Mouse (Mus musculus) heart, embryonic 11.5 days (tissue): ENCODE results near the gene Apol6. TPM values are rescaled to one million over a fixed set of nuclear protein-coding genes. Genes with fewer than 3 reads are reported as not detected.
"Not testable (repeated sequence)": the region's sequence is repeated elsewhere in the genome, so short reads cannot be mapped to it uniquely, and the experiment has no call there.

ENCODE experiments used
- ATAC-seq: fragments of 200-750 bp; cut with Nextera tagmentation; replicated peaks from 2 replicates; pipeline ENCODE4 v1.8.0; 2017; ENCODE audit warnings: moderate library complexity; ENCODE audit not compliant: insufficient number of reproducible peaks, low FRiP score, low TSS enrichment
- H3K27ac ChIP-seq: fragments of 300-500 bp; sonication (generic); 2 replicates; pipeline ENCODE4 v1.5.1; 2014; ENCODE audit warnings: mild to moderate bottlenecking, low read depth, low read length
- H3K27me3 ChIP-seq: fragments of 300-500 bp; sonication (generic); 2 replicates; pipeline ENCODE4 v1.6.1; 2014; ENCODE audit warnings: mild to moderate bottlenecking, low read length, mixed read lengths; ENCODE audit not compliant: control insufficient read depth, insufficient read depth
- H3K36me3 ChIP-seq: fragments of 300-500 bp; sonication (generic); 2 replicates; pipeline ENCODE4 v1.6.1; 2014; ENCODE audit warnings: mild to moderate bottlenecking, low read length, moderate library complexity, mixed read lengths; ENCODE audit not compliant: control insufficient read depth, insufficient read depth
- H3K4me1 ChIP-seq: fragments of 300-500 bp; sonication (generic); 2 replicates; pipeline ENCODE4 v1.6.1; 2014; ENCODE audit warnings: low read length; ENCODE audit not compliant: control insufficient read depth, insufficient read depth
- H3K4me2 ChIP-seq: fragments of 300-500 bp; sonication (generic); 2 replicates; pipeline ENCODE4 v1.6.1; 2014; ENCODE audit warnings: mild to moderate bottlenecking, moderate library complexity
- H3K4me3 ChIP-seq: fragments of 300-500 bp; sonication (generic); 2 replicates; pipeline ENCODE4 v1.5.1; 2014; ENCODE audit warnings: low read depth, low read length
- H3K9ac ChIP-seq: fragments of 300-500 bp; sonication (generic); 2 replicates; pipeline ENCODE4 v1.6.1; 2014; ENCODE audit warnings: mild to moderate bottlenecking, low read depth, low read length, moderate library complexity
- H3K9me3 ChIP-seq: fragments of 300-500 bp; sonication (generic); replicated peaks from 2 replicates; pipeline ENCODE4 v1.6.1; 2016; ENCODE audit warnings: low read length; ENCODE audit not compliant: control insufficient read depth
- WGBS: fragments of 180-500 bp; shearing (Covaris S2); extraction: QIAGEN DNeasy Blood & Tissue Kit; methylation state at CpG from one replicate; pipeline ENCODE4 v1.1.7; 2014; ENCODE audit not compliant: insufficient replicate concordance; 5-methylcytosine and 5-hydroxymethylcytosine counted together
- polyA plus RNA-seq: library from polyadenylated mRNA; unstranded; fragments of >200 nt; fragmentation: Nextera tagmentation; extraction: Ambion mirVana; gene quantifications from 2 replicates; pipeline ENCODE4 v1.2.1, GENCODE M21; 2014

Apol6 gene
- polyA plus RNA-seq, 1 experiment from 2014 or later: 0.16 TPM

- WGBS: 68% methylated on average over 5 of the region's 5 CpGs
- H3K4me1 ChIP-seq: peaks cover 16% of the 10 kb centered on the region
- H3K9me3 ChIP-seq: no peaks in the 10 kb centered on the region; the same call in 1 of the 2 replicates
- H3K36me3 ChIP-seq: no peaks in the 10 kb centered on the region
- H3K4me2 ChIP-seq: no peak overlapping the region
- no peaks in the 10 kb centered on the region for H3K27me3 ChIP-seq
- H3K4me3 ChIP-seq: no peak overlapping the region
- no peak overlapping the region for H3K27ac ChIP-seq
- H3K9ac ChIP-seq: no peak overlapping the region
- ATAC-seq: no peak
These were observed 10.2 kb downstream of the Apol6 start for GRCm38 (mm10) chr15:77054611-77055175.

- ATAC-seq: no peak
- H3K36me3 ChIP-seq: no peaks in the 10 kb centered on the region
- H3K27ac ChIP-seq: peak overlapping the region; percentile 73
- no peaks in the 10 kb centered on the region; the same call in 1 of the 2 replicates for H3K9me3 ChIP-seq
- peaks cover 16% of the 10 kb centered on the region for H3K4me1 ChIP-seq
- WGBS: 12% methylated on average over 6 of the region's 6 CpGs
- no peak overlapping the region for H3K4me3 ChIP-seq
- H3K4me2 ChIP-seq: no peak overlapping the region
- H3K27me3 ChIP-seq: no peaks in the 10 kb centered on the region
- peak overlapping the region; percentile 58 for H3K9ac ChIP-seq
These were observed 11.7 kb downstream of the Apol6 start for GRCm38 (mm10) chr15:77056001-77056790.

- no peak overlapping the region for H3K4me3 ChIP-seq
- peaks cover 16% of the 10 kb centered on the region for H3K4me1 ChIP-seq
- H3K27me3 ChIP-seq: no peaks in the 10 kb centered on the region
- H3K27ac ChIP-seq: peak overlapping the region; percentile 73
- WGBS: 27% methylated on average over 3 of the region's 3 CpGs
- peak overlapping the region; percentile 58 for H3K9ac ChIP-seq
- no peaks in the 10 kb centered on the region for H3K36me3 ChIP-seq
- no peak overlapping the region for H3K4me2 ChIP-seq
- 0 out of 2 replicates have a peak, but pooled peaks have one; percentile 40 for ATAC-seq
- no peaks in the 10 kb centered on the region; the same call in 1 of the 2 replicates for H3K9me3 ChIP-seq
These were observed 12.2 kb downstream of the Apol6 start for GRCm38 (mm10) chr15:77056791-77057051.

GRCm38 (mm10) chr15:77058566-77058965, 14.0 kb downstream of the Apol6 start:
- H3K36me3 ChIP-seq: no peaks in the 10 kb centered on the region
- peaks cover 16% of the 10 kb centered on the region for H3K4me1 ChIP-seq
- H3K27me3 ChIP-seq: no peaks in the 10 kb centered on the region
- H3K27ac ChIP-seq: no peak overlapping the region
- no peak overlapping the region for H3K4me2 ChIP-seq
- no peak overlapping the region for H3K9ac ChIP-seq
- no peak overlapping the region for H3K4me3 ChIP-seq
- ATAC-seq: no peak
- H3K9me3 ChIP-seq: no peaks in the 10 kb centered on the region; the same call in 1 of the 2 replicates

GRCm38 (mm10) chr15:77059416-77059815, 14.9 kb downstream of the Apol6 start:
- H3K27me3 ChIP-seq, H3K9me3 ChIP-seq, H3K27ac ChIP-seq, ATAC-seq, H3K9ac ChIP-seq, H3K4me2 ChIP-seq, H3K4me3 ChIP-seq, H3K36me3 ChIP-seq: not testable (repeated sequence)
- 84% methylated on average over 4 of the region's 4 CpGs for WGBS
- peaks cover 16% of the 10 kb centered on the region for H3K4me1 ChIP-seq

GRCm38 (mm10) chr15:77062746-77063145, 18.2 kb downstream of the Apol6 start:
- H3K4me3 ChIP-seq: no peak overlapping the region
- no peak overlapping the region for H3K9ac ChIP-seq
- no peak overlapping the region for H3K4me2 ChIP-seq
- H3K27ac ChIP-seq: no peak overlapping the region
- H3K4me1 ChIP-seq: no peaks in the 10 kb centered on the region
- ATAC-seq: no peak
- H3K36me3 ChIP-seq: no peaks in the 10 kb centered on the region
- no peaks in the 10 kb centered on the region; the same call in 1 of the 2 replicates for H3K9me3 ChIP-seq
- no peaks in the 10 kb centered on the region for H3K27me3 ChIP-seq

GRCm38 (mm10) chr15:77065259-77065852, 20.8 kb downstream of the Apol6 start:
- Histone ChIP-seq H3K27ac (no peak overlapping the region), H3K4me2 (no peak overlapping the region), H3K9me3 (no peaks in the 10 kb centered on the region), H3K9ac (no peak overlapping the region), H3K4me3 (no peak overlapping the region), H3K27me3 (no peaks in the 10 kb centered on the region), H3K4me1 (peaks cover 9% of the 10 kb centered on the region; the same call in 1 of the 2 replicates), H3K36me3 (no peaks in the 10 kb centered on the region)
- ATAC-seq: no peak
- 87% methylated on average over 6 of the region's 6 CpGs for WGBS

- WGBS: 49% methylated on average over 6 of the region's 6 CpGs
- no peaks in the 10 kb centered on the region for H3K9me3 ChIP-seq
These were observed 21.7 kb downstream of the Apol6 start for GRCm38 (mm10) chr15:77066233-77066632.

More at GRCm38 (mm10) chr15:77066233-77066632, 21.7 kb downstream of the Apol6 start:
- Histone ChIP-seq H3K27me3 (no peaks in the 10 kb centered on the region), H3K27ac (no peak overlapping the region), H3K9ac (no peak overlapping the region), H3K36me3 (no peaks in the 10 kb centered on the region), H3K4me1 (peaks cover 9% of the 10 kb centered on the region), H3K4me2 (no peak overlapping the region), H3K4me3 (no peak overlapping the region)
- ATAC-seq: no peak
